In genomic region chr1:70725655-70726066, GRCm38 (mm10) we compare ENCODE assay signal across 9 mouse cellular contexts. TPM values are rescaled to one million over a fixed set of nuclear protein-coding genes. Genes with fewer than 3 reads are reported as not detected.
A peak's percentile ranks its signal among the peaks of the same experiment; 100 is the strongest.
DNase-seq lines count a peak whose midpoint lies in the region; ATAC-seq and TF ChIP-seq lines count a peak whose summit lies in the region.
"Had no signal": no experiment of that assay in that cellular context is flagged by ENCODE, and none has a peak within 500 bp of the region (broad histone marks: within the 10 kb centered on the region; RNA-seq: fewer than 3 reads in every experiment).

Gene Vwc2l, plus strand, starts transcription at chr1:70725715.

- H3K4me3 ChIP-seq in forebrain, embryonic 14.5 days (ENCODE audit: low read depth, low read length) = peak within 1 kb of the TSS; percentile 15
- H3K4me3 ChIP-seq in intestine, embryonic 15.5 days (replicated peaks) = no peak within 1 kb of the TSS
- peak within 1 kb of the TSS; percentile 49 for H3K4me3 ChIP-seq in left cerebral cortex, adult 2 months
- peak within 1 kb of the TSS; percentile 37 for H3K4me3 ChIP-seq in midbrain, embryonic 14.5 days (replicated peaks; ENCODE audit: low read depth, low read length)
- H3K4me3 ChIP-seq in testis, adult 2 months (ENCODE audit: control insufficient read depth, low read depth, low read length) = no peak within 1 kb of the TSS

- intact Hi-C loops in left cerebral cortex, adult 2 months (cut with DNase I) = loop anchor here (5.0 to 10.0 kb wide), 2 partner anchors 451 to 933 kb away; no protein-coding TSS in a partner anchor

- 10% methylated on average over 13 of the region's 13 CpGs for WGBS in forebrain, embryonic 14.5 days
- WGBS in intestine, embryonic 15.5 days = 8% methylated on average over 13 of the region's 13 CpGs
- WGBS in midbrain, embryonic 14.5 days = 6% methylated on average over 13 of the region's 13 CpGs

- no peaks in the 10 kb centered on the region for H3K36me3 ChIP-seq in forebrain, embryonic 14.5 days (ENCODE audit: control insufficient read depth, insufficient read depth, low read length)
- H3K36me3 ChIP-seq in intestine, embryonic 15.5 days = no peaks in the 10 kb centered on the region
- H3K36me3 ChIP-seq in midbrain, embryonic 14.5 days (ENCODE audit: control insufficient read depth, insufficient read depth, low read length) = no peaks in the 10 kb centered on the region
- no peaks in the 10 kb centered on the region for H3K36me3 ChIP-seq in testis, adult 2 months (ENCODE audit: control insufficient read depth, insufficient read depth, low read length)

- H3K9me3 ChIP-seq in forebrain, embryonic 14.5 days (replicated peaks; ENCODE audit: control insufficient read depth, low read length) = no peaks in the 10 kb centered on the region
- H3K9me3 ChIP-seq in intestine, embryonic 15.5 days = no peaks in the 10 kb centered on the region
- H3K9me3 ChIP-seq in midbrain, embryonic 14.5 days (ENCODE audit: control insufficient read depth, low read length) = no peaks in the 10 kb centered on the region

- ATAC-seq in cerebellum, adult (ENCODE audit: insufficient number of reproducible peaks, low FRiP score, low TSS enrichment) = peak; percentile 45; the same call in 1 of the 2 replicates
- peak; percentile 81 for ATAC-seq in forebrain, embryonic 14.5 days
- peak; percentile 39; the same call in 1 of the 2 replicates for ATAC-seq in intestine, embryonic 15.5 days
- no peak; the same call in 1 of the 2 replicates for ATAC-seq in midbrain, embryonic 14.5 days (ENCODE audit: low FRiP score, low TSS enrichment)

- peak within 1 kb of the TSS; percentile 47 for H3K4me2 ChIP-seq in forebrain, embryonic 14.5 days (ENCODE audit: low read length)
- no peak within 1 kb of the TSS for H3K4me2 ChIP-seq in intestine, embryonic 15.5 days (replicated peaks)
- peak within 1 kb of the TSS; percentile 59 for H3K4me2 ChIP-seq in midbrain, embryonic 14.5 days (ENCODE audit: low read length)

- no peak for TF ChIP-seq POLR2A in testis, adult 2 months (IDR thresholded peaks at IDR 0.05; ENCODE audit: control insufficient read depth, low read depth, low read length)

- TF ChIP-seq CTCF in left cerebral cortex, adult 2 months (IDR thresholded peaks at IDR 0.05) = no peak
- 0 out of 2 replicates have a peak, but pooled peaks have one; percentile 7 for TF ChIP-seq CTCF in testis, adult 2 months (IDR thresholded peaks at IDR 0.05; ENCODE audit: control insufficient read depth, insufficient read depth, insufficient replicate concordance, low read depth, low read length)

- peak within 1 kb of the TSS; percentile 36; the same call in 1 of the 2 replicates for H3K9ac ChIP-seq in forebrain, embryonic 14.5 days (ENCODE audit: low read length)
- H3K9ac ChIP-seq in intestine, embryonic 15.5 days = no peak within 1 kb of the TSS
- H3K9ac ChIP-seq in midbrain, embryonic 14.5 days (replicated peaks; ENCODE audit: low read length) = peak within 1 kb of the TSS; percentile 28

- no peaks in the 10 kb centered on the region for H3K27me3 ChIP-seq in forebrain, embryonic 14.5 days (replicated peaks; ENCODE audit: control insufficient read depth, insufficient read depth, low read length)
- 0 out of 2 replicates have a peak, but pooled peaks cover 5% of the 10 kb centered on the region for H3K27me3 ChIP-seq in intestine, embryonic 15.5 days (replicated peaks)
- H3K27me3 ChIP-seq in midbrain, embryonic 14.5 days (ENCODE audit: control insufficient read depth, insufficient read depth, low read length) = no peaks in the 10 kb centered on the region
- H3K27me3 ChIP-seq in testis, adult 2 months (ENCODE audit: control insufficient read depth, insufficient read depth, low read length) = no peaks in the 10 kb centered on the region

- H3K4me1 ChIP-seq in forebrain, embryonic 14.5 days (ENCODE audit: control insufficient read depth, insufficient read depth, low read length) = no peaks in the 10 kb centered on the region
- no peaks in the 10 kb centered on the region for H3K4me1 ChIP-seq in intestine, embryonic 15.5 days (replicated peaks)
- H3K4me1 ChIP-seq in midbrain, embryonic 14.5 days (ENCODE audit: control insufficient read depth, insufficient read depth, low read length) = no peaks in the 10 kb centered on the region
- H3K4me1 ChIP-seq in testis, adult 2 months (ENCODE audit: control insufficient read depth, insufficient read depth, low read length) = no peaks in the 10 kb centered on the region

- DNase-seq in cerebellum, adult 11 months = no peak
- peak; percentile 66 for DNase-seq in adrenal gland, postnatal 25 days
- DNase-seq in forebrain, embryonic 14.5 days (ENCODE audit: low spot score) = peak; percentile 72
- peak; percentile 50 to 52 for DNase-seq in left cerebral cortex, adult 2 months (ENCODE audit: extremely low spot score in 1 of 2, low spot score in 2 of 2)
- peak; percentile 86 for DNase-seq in midbrain, embryonic 14.5 days

- no peak within 1 kb of the TSS for H3K27ac ChIP-seq in forebrain, embryonic 14.5 days (ENCODE audit: low read depth, low read length)
- no peak within 1 kb of the TSS for H3K27ac ChIP-seq in intestine, embryonic 15.5 days
- H3K27ac ChIP-seq in left cerebral cortex, adult 2 months = peak within 1 kb of the TSS; percentile 51
- H3K27ac ChIP-seq in midbrain, embryonic 14.5 days (replicated peaks; ENCODE audit: low read depth, low read length) = peak within 1 kb of the TSS; percentile 65
- H3K27ac ChIP-seq in testis, adult 2 months (ENCODE audit: control insufficient read depth, insufficient read depth, low read depth, low read length) = no peak within 1 kb of the TSS

RNA-seq across cellular contexts. Expression of gene Vwc2l, which starts in this region (rescaled TPM):
- not detected in 2 replicates for total RNA-seq in adrenal gland, postnatal 25 days (2021)
- 3.8 and 5.2 TPM in 2 replicates for polyA plus RNA-seq in forebrain, embryonic 14.5 days (2014; fragmentation: Nextera tagmentation; extraction: Ambion mirVana)
- 0.25 and 0.31 TPM in 2 replicates for polyA plus RNA-seq in intestine, embryonic 15.5 days (2015; fragmentation: Nextera tagmentation; extraction: Ambion mirVana)
- total RNA-seq in left cerebral cortex, adult 2 months (2021) = 10 to 100 TPM in 1 of 2 experiments, 1 to 10 TPM in 1; 9.5 to 11.3 TPM
- polyA plus RNA-seq in midbrain, embryonic 14.5 days (2014; fragmentation: Nextera tagmentation; extraction: Ambion mirVana) = 10.6 and 10.9 TPM in 2 replicates
- 0.02 and 0.05 TPM in 2 replicates for polyA plus RNA-seq in testis, adult 2 months (2012; rRNA removed)
- polyA plus RNA-seq: heart, embryonic 14.5 days had no signal

Comparison
In these comparisons a context has a peak if more than half of its experiments do, and no peak if none do; other contexts are left out.
1. RNA of gene Vwc2l (total RNA-seq): 9.5 to 11.3 TPM in left cerebral cortex, adult 2 months; not detected in adrenal gland, postnatal 25 days; every median in the first group is over 10 times any median in the second.
2. Peak in DNase-seq in adrenal gland, postnatal 25 days; RNA of the gene not detected or under 1 TPM.
3. Peak in ATAC-seq in intestine, embryonic 15.5 days; RNA of the gene not detected or under 1 TPM.
4. H3K27ac ChIP-seq: peak in left cerebral cortex, adult 2 months (single experiment) and midbrain, embryonic 14.5 days (single experiment); none in forebrain, embryonic 14.5 days (single experiment), intestine, embryonic 15.5 days (single experiment) and testis, adult 2 months (single experiment).
5. H3K4me3 ChIP-seq: peak in forebrain, embryonic 14.5 days (single experiment), left cerebral cortex, adult 2 months (single experiment) and midbrain, embryonic 14.5 days (single experiment); none in intestine, embryonic 15.5 days (single experiment) and testis, adult 2 months (single experiment).